Mouse (Mus musculus) megakaryocyte, embryonic 14.5 days (primary cell): ENCODE measurements around the gene Sparc.

Source experiments
- FLI1 ChIP-seq: IDR thresholded peaks from 2 replicates; pipeline ENCODE4 v1.6.1; 2012; ENCODE audit warnings: low read length, inconsistent platforms, mixed read lengths
- GATA1 ChIP-seq: IDR thresholded peaks from 3 replicates; pipeline ENCODE4 v1.6.1; 2012; ENCODE audit warnings: mixed read lengths, low read length, inconsistent platforms, borderline replicate concordance

GRCm38 (mm10) chr11:55436089-55436488 is 13.1 kb upstream of the Sparc start:
- no peak for TF ChIP-seq GATA1
- no peak for TF ChIP-seq FLI1
